Comparison of ENCODE assay signal across 33 mouse cellular contexts in genomic region chr5:74955565-74955964, GRCm38 (mm10).
"Had no signal": no experiment of that assay in that cellular context is flagged by ENCODE, and none has a peak within 500 bp of the region (broad histone marks: within the 10 kb centered on the region; RNA-seq: fewer than 3 reads in every experiment).

No protein-coding gene starts in this region.

- H3K9ac ChIP-seq: heart, embryonic 12.5 days; heart, embryonic 15.5 days; hindbrain, embryonic 12.5 days; hindbrain, embryonic 13.5 days; hindbrain, embryonic 14.5 days; hindbrain, embryonic 15.5 days; intestine, embryonic 15.5 days; kidney, embryonic 15.5 days had no signal

- H3K4me3 ChIP-seq: heart, embryonic 15.5 days; hindbrain, embryonic 10.5 days; hindbrain, embryonic 12.5 days; hindbrain, embryonic 13.5 days; hindbrain, embryonic 15.5 days; intestine, embryonic 15.5 days; kidney, embryonic 15.5 days; layer of hippocampus, adult 2 months had no signal

- H3K36me3 ChIP-seq: heart, embryonic 12.5 days; heart, embryonic 13.5 days; heart, embryonic 15.5 days; hindbrain, embryonic 10.5 days; hindbrain, embryonic 12.5 days; hindbrain, embryonic 13.5 days; hindbrain, embryonic 15.5 days; intestine, embryonic 15.5 days; kidney, embryonic 15.5 days had no signal

- H3K4me1 ChIP-seq: hindbrain, embryonic 15.5 days had no signal

- ATAC-seq: hindbrain, embryonic 16.5 days; inflammation-experienced regulatory T-cells, adult 6 months; intestine, embryonic 15.5 days; intestine, embryonic 16.5 days; intestine, postnatal 0 days had no signal

- H3K27ac ChIP-seq: heart, embryonic 13.5 days; heart, embryonic 15.5 days; hindbrain, embryonic 10.5 days; hindbrain, embryonic 12.5 days; hindbrain, embryonic 13.5 days; hindbrain, embryonic 14.5 days; hindbrain, embryonic 15.5 days; hindbrain, postnatal 0 days; intestine, embryonic 15.5 days; kidney, embryonic 15.5 days; kidney, postnatal 0 days; layer of hippocampus, adult 2 months had no signal

- H3K4me2 ChIP-seq: hindbrain, embryonic 12.5 days; hindbrain, embryonic 13.5 days; intestine, embryonic 15.5 days had no signal

- DNase-seq: heart, postnatal 10 days; heart, postnatal 14 days; heart, postnatal 36 days; heart, postnatal 4 days; kidney, adult 11 months; kidney, adult 18-20 months; kidney, adult 2 months; kidney, adult 8-10 months; kidney, adult 9 months; kidney, postnatal 10 days; kidney, postnatal 14 days; kidney, postnatal 25 days; kidney, postnatal 36 days; kidney, postnatal 4 days; layer of hippocampus, adult 9-11 months; layer of hippocampus, postnatal 36 days had no signal

- H3K9me3 ChIP-seq: heart, embryonic 12.5 days; heart, embryonic 13.5 days; heart, embryonic 15.5 days; hindbrain, embryonic 10.5 days; hindbrain, embryonic 12.5 days; hindbrain, embryonic 13.5 days; hindbrain, embryonic 15.5 days; intestine, embryonic 15.5 days; kidney, embryonic 15.5 days had no signal
